ENCODE assay signal across 8 mouse cellular contexts in genomic region chr6:117552006-117552667, GRCm38 (mm10).
DNase-seq lines count a peak whose midpoint lies in the region; ATAC-seq lines count a peak whose summit lies in the region.

No protein-coding gene starts in this region.

- H3K9ac ChIP-seq in embryonic facial prominence, embryonic 11.5 days (replicated peaks; ENCODE audit: low read length) = no peak overlapping the region
- no peak overlapping the region for H3K9ac ChIP-seq in heart, embryonic 15.5 days

- H3K27me3 ChIP-seq in embryonic facial prominence, embryonic 11.5 days (ENCODE audit: control insufficient read depth, insufficient read depth, low read length) = no peaks in the 10 kb centered on the region
- no peaks in the 10 kb centered on the region for H3K27me3 ChIP-seq in heart, embryonic 15.5 days

- no peak overlapping the region for H3K27ac ChIP-seq in embryonic facial prominence, embryonic 11.5 days (replicated peaks; ENCODE audit: low read depth, low read length)
- peak overlapping the region; percentile 76 for H3K27ac ChIP-seq in heart, embryonic 15.5 days

- 26% methylated on average over 6 of the region's 6 CpGs for WGBS in embryonic facial prominence, embryonic 11.5 days
- 24% methylated on average over 6 of the region's 6 CpGs for WGBS in heart, embryonic 15.5 days

- H3K4me1 ChIP-seq in embryonic facial prominence, embryonic 11.5 days (ENCODE audit: control insufficient read depth, insufficient read depth, low read length) = no peaks in the 10 kb centered on the region
- peaks cover 12% of the 10 kb centered on the region for H3K4me1 ChIP-seq in heart, embryonic 15.5 days (replicated peaks)

- ATAC-seq in embryonic facial prominence, embryonic 11.5 days (replicated peaks; ENCODE audit: insufficient number of reproducible peaks, low FRiP score, low TSS enrichment, low read depth) = peak; percentile 65; the same call in 1 of the 2 replicates
- peak; percentile 88 for ATAC-seq in heart, embryonic 15.5 days (replicated peaks; ENCODE audit: insufficient number of reproducible peaks, insufficient read depth, low FRiP score, low read depth)

- H3K4me3 ChIP-seq in embryonic facial prominence, embryonic 11.5 days (ENCODE audit: low read depth, low read length) = no peak overlapping the region
- no peak overlapping the region for H3K4me3 ChIP-seq in heart, embryonic 15.5 days

- no peaks in the 10 kb centered on the region for H3K36me3 ChIP-seq in embryonic facial prominence, embryonic 11.5 days (replicated peaks; ENCODE audit: control insufficient read depth, insufficient read depth, low read depth, low read length)
- H3K36me3 ChIP-seq in heart, embryonic 15.5 days = no peaks in the 10 kb centered on the region

- peak; percentile 31 to 44 for DNase-seq in frontal cortex, postnatal 10 days (ENCODE audit: low spot score in 2 of 2)
- no peak for DNase-seq in frontal cortex, postnatal 25 days (ENCODE audit: low spot score in 2 of 2)
- DNase-seq in embryonic facial prominence, embryonic 11.5 days (ENCODE audit: low spot score) = peak; percentile 39
- peak; percentile 29 to 73 for DNase-seq in kidney, postnatal 25 days
- peak; percentile 14 for DNase-seq in retina, postnatal 1 day
- DNase-seq in T-cell, adult 2 months (ENCODE audit: low spot score) = no peak
- no peak for DNase-seq in spleen, postnatal 4 days (ENCODE audit: low spot score in 2 of 2)

- no peak overlapping the region for H3K4me2 ChIP-seq in embryonic facial prominence, embryonic 11.5 days (ENCODE audit: low read depth, low read length)
- H3K4me2 ChIP-seq in heart, embryonic 15.5 days = no peak overlapping the region

- H3K9me3 ChIP-seq in embryonic facial prominence, embryonic 11.5 days (replicated peaks; ENCODE audit: control insufficient read depth, low read length) = no peaks in the 10 kb centered on the region
- no peaks in the 10 kb centered on the region for H3K9me3 ChIP-seq in heart, embryonic 15.5 days (replicated peaks)

Comparison
In these comparisons a context has a peak if more than half of its experiments do, and no peak if none do; other contexts are left out.
1. DNase-seq: peak in frontal cortex, postnatal 10 days (2 of 2), embryonic facial prominence, embryonic 11.5 days (single experiment), kidney, postnatal 25 days (2 of 2) and retina, postnatal 1 day (single experiment); none in frontal cortex, postnatal 25 days (0 of 2), T-cell, adult 2 months (single experiment) and spleen, postnatal 4 days (0 of 2).